ENCODE assay signal across 16 mouse cellular contexts in the genomic region with DNA sequence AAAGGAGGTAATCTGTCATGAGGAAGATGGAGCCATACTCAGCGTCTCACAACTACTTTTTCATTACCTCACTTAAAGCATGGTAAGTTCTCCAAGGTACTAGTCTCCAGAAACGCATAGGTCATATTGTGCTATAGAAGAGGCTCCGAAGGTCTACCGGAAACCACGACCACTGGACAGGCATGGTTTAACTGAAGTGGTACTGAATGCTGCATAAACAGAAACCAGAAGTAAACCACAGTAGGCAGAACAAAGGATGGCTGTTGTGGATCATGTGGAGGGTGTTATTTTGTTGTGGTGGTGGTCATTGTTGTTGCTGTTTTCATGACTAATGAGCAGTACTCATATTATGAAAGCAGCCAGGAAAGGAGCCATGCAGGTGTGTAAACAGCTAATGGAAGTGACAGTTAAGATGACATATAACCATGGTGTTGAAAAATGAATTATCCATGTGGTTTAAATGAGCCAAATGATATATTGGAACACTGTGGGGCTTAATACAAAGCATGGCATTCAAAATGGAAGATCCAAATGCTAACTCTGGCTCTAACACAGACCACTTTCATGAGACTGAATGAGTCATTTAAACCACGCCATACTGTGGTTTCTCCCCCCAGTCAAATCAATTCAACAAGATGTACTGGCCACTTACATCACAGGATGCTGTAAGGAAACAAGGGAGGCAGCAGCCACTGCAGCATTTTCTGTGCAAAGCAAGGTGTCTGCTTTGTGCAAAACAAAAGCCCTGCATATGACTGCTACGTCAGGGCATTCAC.
DNase-seq lines count a peak whose midpoint lies in the region; ATAC-seq and TF ChIP-seq lines count a peak whose summit lies in the region.
"Had no signal": no experiment of that assay in that cellular context is flagged by ENCODE, and none has a peak within 500 bp of the region (broad histone marks: within the 10 kb centered on the region; RNA-seq: fewer than 3 reads in every experiment).

No protein-coding gene starts in this region.

- no peak for TF ChIP-seq CTCF in brain, embryonic 14.5 days (IDR thresholded peaks at IDR 0.05; ENCODE audit: borderline replicate concordance, extremely low read depth, insufficient read depth, insufficient read length)

- no peak for TF ChIP-seq POLR2A in brain, embryonic 14.5 days (IDR thresholded peaks at IDR 0.05; ENCODE audit: borderline replicate concordance, extremely low read depth, insufficient read depth, insufficient read length, poor library complexity, severe bottlenecking)

- DNase-seq in CD4-positive helper T cell, adult 2 months (ENCODE audit: low read depth, low spot score) = peak; percentile 27
- DNase-seq in brain, embryonic 14.5 days (ENCODE audit: low read depth) = peak; percentile 9
- DNase-seq in yolk sac, embryonic 10.5 days (ENCODE audit: low spot score) = no peak
- no peak for DNase-seq in adrenal gland, postnatal 4 days (ENCODE audit: low spot score in 2 of 2)
- DNase-seq: cerebellum, adult 8-10 months; cerebellum, postnatal 36 days; heart, postnatal 14 days; kidney, adult 2 months; layer of hippocampus, adult 9-11 months; lung, postnatal 4 days; right cerebral cortex, postnatal 14 days had no signal

- ATAC-seq in hematopoietic stem cell, adult 5-6 weeks (replicated peaks in 1 of 2; ENCODE audit: insufficient read depth in 1 of 2, low FRiP score in 2 of 2, low TSS enrichment in 1 of 2, low read depth in 1 of 2, poor library complexity in 2 of 2, severe bottlenecking in 2 of 2) = 0 out of 4 replicates have a peak, but pooled peaks have one; percentile 19 to 37
- ATAC-seq in neutrophil, adult 5-6 weeks (ENCODE audit: extremely low read depth, insufficient number of reproducible peaks, low FRiP score, poor library complexity, severe bottlenecking) = 0 out of 2 replicates have a peak, but pooled peaks have one; percentile 31
- ATAC-seq in erythroid progenitor cell, adult 5-6 weeks (replicated peaks; ENCODE audit: low FRiP score, poor library complexity, severe bottlenecking) = no peak
- ATAC-seq in erythroblast, adult 5-6 weeks (replicated peaks; ENCODE audit: low FRiP score, poor library complexity, severe bottlenecking) = no peak
- ATAC-seq: midbrain, embryonic 16.5 days had no signal

Comparison
In these comparisons a context has a peak if more than half of its experiments do, and no peak if none do; other contexts are left out.
1. DNase-seq: peak in CD4-positive helper T cell, adult 2 months (single experiment) and brain, embryonic 14.5 days (single experiment); none in yolk sac, embryonic 10.5 days (single experiment) and adrenal gland, postnatal 4 days (0 of 2).
2. ATAC-seq: peak in hematopoietic stem cell, adult 5-6 weeks (2 of 2) and neutrophil, adult 5-6 weeks (single experiment); none in erythroid progenitor cell, adult 5-6 weeks (single experiment) and erythroblast, adult 5-6 weeks (single experiment).